Mouse (Mus musculus) cerebellum, postnatal 36 days (tissue): ENCODE measurements at regions not wholly inside any gene's neighbourhood (a gene's known extent, or its start where the extent isn't known, plus 50 kb on each side); places are given as distances from the start of the nearest gene placed in this dataset.

Experiments used
- DNase-seq, 2 experiments: peaks; one replicate each; pipeline ENCODE4 v3.0.0; 2021 to 2022; ENCODE audit warnings: mixed read lengths in 2 of 2

DNA sequence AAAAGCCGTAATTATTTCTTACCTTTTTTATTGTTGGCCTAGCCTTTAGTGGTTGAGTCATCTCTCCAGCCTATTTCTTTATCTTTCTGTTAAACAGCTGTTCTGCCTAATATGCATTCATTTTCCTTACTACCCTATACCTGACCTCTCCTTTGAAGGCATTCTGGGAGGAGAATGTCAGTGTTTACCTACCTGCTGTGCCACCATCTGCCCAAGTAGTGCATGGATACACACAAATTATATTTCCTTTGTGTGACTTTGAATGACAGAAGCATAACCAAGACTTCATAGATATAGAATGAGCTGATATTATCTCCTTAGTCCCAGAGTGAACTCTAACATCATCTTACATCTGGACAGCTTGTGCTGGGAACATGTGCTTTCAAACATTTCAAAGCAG, 293.5 kb upstream of the Tom1l1 start:
- peak; percentile 9 to 23 for DNase-seq

DNA sequence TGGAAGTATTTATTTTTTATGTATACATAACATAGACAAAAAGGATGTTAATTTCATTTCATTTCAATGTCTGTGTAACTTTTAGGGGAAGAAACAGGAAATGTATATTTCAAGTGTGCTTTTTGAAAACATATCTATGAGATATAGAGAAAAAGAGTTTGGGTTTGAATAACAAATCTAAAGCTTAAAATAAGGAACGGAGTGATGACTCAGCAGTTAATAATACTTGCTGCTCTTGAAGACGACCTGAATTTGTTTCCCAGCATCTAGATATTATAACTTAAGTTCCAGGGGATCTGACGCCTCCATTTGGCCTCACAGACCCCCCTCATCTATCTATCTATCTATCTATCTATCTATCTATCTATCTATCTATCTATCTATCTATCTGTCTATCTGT, 290.1 kb upstream of the Tom1l1 start:
- DNase-seq: no peak

DNA sequence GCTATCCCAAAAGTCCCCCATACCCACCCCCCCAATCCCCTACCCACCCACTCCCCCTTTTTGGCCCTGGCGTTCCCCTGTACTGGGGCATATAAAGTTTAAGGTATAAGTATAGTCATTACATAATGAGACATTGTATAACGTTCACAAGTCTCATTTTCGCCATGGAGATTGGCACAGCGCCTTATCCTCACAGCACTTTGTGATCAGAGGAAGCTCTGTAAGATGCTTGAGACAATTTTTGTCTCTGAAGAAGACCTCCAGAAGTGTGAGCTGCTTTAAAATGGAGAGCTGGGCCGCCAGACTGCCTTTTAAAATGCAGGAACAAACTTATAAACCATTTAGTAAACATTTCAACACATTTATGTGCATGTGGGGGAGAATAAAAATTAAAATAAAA, 252.9 kb upstream of the Tom1l1 start:
- no peak for DNase-seq

DNA sequence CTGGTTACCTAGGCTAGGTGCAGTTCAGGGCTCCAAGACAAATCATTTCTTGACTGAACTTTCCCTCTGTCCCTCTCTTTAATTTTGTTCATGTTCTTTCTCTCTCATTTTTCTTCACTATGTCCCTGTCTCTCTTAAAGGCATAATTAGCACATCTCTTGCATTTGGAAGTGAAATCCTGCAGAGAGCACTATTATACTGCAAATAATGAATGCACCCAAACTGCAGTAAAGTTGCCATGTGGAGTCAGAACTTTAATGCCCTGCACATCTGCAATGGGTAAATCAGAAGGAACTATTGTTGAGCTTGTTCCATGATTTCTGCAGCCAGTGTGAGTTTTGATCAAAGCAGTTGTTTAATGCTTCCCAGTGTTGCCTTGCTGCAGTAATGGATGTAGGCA, 237.6 kb upstream of the Tom1l1 start:
- DNase-seq: no peak

- DNase-seq: no peak
These were observed 229.6 kb upstream of the Tom1l1 start for GRCm38 (mm10) chr11:90917782-90918181.

DNA sequence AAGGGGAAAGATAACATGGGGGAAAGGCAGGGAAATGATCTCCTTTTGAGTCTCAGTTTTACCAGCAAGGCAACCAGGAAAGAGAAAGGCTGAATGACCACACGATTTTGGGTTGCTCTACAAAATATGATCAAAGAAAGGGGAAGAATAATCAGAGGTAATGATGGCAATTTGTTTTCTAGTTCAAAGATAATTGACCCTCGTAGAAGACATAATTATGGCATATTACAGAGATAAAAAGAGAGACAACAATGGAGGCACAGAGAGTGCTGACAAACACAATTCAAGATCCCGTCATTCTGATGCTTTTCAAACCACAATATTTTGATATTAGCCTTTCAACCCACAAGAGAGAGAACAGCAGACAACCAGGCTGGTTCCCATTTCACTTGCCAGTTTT, 206.1 kb upstream of the Tom1l1 start:
- no peak for DNase-seq

DNA sequence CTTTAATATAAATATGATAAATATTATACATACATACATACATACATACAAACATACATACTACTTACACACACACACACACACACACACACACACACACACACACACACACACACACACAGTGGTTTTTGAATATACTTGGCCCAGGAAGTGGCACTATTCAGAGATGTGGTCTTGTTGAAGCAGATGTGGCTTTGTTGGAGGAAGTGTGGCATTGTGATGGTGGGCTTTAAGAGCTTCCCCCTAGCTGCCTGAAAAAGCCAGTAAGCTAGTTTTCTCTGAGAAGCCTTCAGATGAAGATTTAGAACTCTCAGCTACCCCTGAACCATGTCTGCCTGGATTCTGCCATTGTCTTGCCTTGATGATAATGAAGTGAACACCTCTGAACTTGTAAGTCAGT, 185.0 kb upstream of the Tom1l1 start:
- no peak for DNase-seq

- no peak for DNase-seq
These were observed 183.5 kb upstream of the Tom1l1 start for GRCm38 (mm10) chr11:90871686-90872085.

GRCm38 (mm10) chr11:90863981-90864760, 176.0 kb upstream of the Tom1l1 start:
- no peak for DNase-seq

DNA sequence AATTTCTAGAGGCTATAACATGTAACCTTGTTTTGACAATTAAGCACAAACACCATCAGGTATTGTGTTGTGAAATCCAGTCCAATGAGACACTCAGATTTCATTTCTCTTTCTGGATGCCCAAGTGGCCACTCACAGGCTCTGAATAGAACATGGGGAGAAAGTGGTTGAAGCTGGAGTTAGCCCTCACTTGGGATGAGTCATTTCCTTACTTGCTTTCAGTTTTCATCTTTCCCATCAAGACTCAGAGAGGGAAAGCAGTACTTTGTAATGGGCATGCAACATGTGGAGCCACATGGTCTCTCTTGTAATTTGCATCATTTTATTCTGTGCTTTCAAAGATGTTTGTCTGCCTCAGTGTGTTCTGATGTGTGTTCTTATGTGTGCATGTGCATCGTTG, 167.6 kb upstream of the Tom1l1 start:
- no peak for DNase-seq

GRCm38 (mm10) chr11:90855324-90855723, 167.2 kb upstream of the Tom1l1 start:
- DNase-seq: no peak

DNA sequence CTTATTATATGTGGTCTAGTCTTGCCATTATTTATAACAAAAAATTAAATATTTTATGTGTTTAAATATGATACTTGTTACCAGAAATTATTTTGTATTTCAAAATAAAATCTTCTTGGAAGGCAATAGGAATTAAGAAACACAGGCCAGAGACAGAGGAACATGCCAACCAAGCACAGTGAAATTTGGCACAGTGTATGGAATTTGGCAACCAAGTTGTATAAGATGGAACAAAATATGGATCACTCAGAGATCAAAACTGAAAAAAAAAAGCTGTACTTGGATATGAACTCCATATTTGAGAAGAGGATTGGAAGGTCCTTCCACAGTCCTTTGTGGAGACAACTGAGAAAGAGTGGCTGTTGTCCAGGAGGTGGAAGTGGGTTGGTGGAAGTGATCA, 163.1 kb upstream of the Tom1l1 start:
- DNase-seq: no peak

GRCm38 (mm10) chr11:90844925-90845319, 156.8 kb upstream of the Tom1l1 start:
- DNase-seq: no peak

GRCm38 (mm10) chr11:90844266-90844924, 156.2 kb upstream of the Tom1l1 start:
- no peak for DNase-seq

DNA sequence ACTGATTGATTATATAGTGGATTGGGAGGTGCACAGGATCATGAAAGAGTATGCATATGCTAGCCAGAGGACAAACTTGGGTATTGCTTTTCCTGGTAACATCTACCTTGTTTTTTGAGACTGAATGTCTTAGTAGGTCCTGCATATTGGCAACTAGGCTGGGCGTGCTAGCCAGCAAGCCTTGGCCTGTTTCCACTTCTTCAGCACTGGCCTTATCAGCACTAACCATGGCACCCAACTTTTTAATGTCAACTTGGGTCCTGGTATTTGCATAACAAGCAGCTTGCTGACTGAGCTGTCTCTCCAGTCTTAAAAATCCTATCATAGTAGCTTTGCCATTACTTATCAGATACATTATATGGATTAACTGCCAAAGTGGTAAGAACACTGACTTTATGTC, 150.0 kb upstream of the Tom1l1 start:
- DNase-seq: no peak

DNA sequence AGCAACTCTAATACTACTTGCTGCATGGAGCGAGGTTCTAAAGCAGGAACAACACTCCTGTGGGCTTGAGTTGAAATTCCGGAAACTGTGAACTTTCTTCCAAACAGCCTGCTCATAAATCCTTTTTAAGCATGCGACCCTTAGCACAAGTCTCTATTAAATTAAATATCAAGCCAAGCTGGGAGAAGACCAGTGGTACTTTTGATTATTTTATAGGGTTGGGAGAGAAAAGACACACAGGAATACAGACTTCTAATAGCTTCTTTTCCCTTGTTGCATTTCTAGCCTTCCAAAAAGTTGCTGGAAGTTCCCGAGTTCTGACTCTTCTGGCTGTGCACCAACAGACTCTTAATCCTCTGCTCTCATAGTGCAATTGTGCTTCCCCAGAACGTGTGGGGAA, 136.6 kb upstream of the Tom1l1 start:
- no peak for DNase-seq

DNA sequence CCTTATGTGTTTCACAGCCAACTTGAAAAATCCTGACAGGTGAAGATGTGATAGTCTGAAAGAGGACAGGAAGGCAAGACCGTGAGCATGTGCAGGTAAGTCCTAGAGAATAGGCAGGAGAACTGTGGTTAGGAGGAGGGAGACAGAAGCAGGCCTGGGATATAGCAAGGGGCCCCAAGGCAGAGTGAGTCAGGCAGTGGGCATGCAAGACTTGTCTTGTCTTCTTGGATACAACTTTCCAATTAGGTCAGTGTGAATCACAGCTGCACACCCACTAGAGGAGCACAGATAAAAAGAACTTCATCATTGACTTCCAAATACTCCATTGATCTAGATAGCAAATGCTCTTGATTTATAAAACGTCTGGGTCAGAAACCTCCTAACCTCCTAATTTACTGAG, 128.6 kb upstream of the Tom1l1 start:
- no peak for DNase-seq

DNA sequence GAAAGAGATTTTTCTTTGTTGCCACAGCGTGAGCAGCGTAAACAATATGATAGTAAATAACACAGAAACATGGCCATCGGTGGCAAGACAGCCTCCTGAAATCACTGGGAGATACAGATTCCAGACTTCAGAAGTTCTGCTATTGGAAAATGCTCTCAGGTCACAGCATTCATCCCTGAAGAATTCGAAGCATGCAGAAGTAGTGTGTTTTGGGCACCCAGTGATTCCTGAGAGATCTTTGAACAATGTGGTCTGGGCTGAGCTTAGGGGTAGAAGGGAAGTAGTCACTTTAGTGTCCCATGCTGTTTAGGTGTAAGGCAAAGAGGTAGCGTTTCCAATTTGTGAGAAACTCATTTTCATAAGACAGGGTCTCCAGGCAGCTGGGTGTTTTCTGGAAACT, 126.3 kb upstream of the Tom1l1 start:
- DNase-seq: no peak

GRCm38 (mm10) chr11:90812971-90813370, 124.8 kb upstream of the Tom1l1 start:
- no peak for DNase-seq

DNA sequence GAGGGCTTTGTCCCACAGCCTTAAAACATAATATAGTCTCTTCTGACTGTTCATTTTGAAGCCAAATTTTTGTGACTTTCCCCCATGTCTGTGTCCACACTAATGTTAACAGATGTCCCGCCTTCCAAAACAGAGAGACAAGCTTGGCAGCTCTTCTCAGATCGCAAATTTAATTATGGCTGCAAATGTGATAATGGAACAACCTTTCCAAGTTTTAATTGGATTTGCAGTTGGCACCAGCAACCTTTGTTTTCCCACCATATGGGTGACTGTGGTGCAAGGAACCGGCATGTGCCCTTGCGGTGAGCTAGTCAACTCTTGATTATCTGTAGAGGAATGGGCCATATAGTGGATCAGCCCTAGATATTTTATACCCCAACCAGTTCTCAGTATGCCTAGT, 124.4 kb upstream of the Tom1l1 start:
- no peak for DNase-seq

DNA sequence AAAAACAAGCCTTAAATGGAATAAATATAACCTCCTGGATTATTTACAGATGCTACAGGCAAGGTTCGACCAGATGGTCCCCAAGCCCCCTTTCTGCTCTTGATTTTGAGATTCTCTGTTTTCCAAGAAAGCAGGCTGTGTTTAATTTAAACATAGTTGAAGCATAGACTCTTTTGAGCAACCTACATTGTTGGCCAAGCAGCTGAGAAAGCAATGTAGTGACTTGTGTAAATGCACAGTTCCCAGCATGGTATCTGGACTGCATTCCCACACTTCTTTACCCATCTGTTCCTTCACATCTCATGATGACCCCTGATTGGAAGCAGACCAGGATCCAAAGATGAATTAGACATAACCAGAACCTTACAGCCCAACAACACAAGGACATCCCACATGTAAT, 120.3 kb upstream of the Tom1l1 start:
- DNase-seq: no peak

DNA sequence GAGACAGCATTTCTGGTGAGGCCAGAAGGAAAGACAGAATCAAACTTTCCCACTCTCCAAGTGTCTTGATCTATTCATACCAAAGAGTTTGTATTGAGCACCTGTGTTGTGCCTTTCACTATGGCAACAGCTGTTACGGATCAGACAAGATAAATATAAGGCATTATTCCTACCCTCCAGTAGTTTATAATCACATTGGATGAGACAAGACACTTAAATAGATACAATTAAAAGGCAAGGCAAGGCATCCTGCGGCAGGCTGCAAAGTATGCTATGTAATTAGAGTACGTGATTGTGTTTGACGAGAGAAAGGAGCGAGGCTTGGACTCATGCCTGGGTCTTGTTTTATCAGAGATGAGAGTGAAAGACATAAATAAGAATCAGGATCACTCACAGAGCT, 119.2 kb upstream of the Tom1l1 start:
- no peak for DNase-seq

- DNase-seq: no peak
These were observed 114.6 kb upstream of the Tom1l1 start for GRCm38 (mm10) chr11:90802569-90803363.

- no peak for DNase-seq
These were observed 109.4 kb upstream of the Tom1l1 start for GRCm38 (mm10) chr11:90797577-90797976.
